Mouse (Mus musculus) testis, adult 2 months (tissue): Measurements from ENCODE around the gene Utp11. TPM values are rescaled to one million over a fixed set of nuclear protein-coding genes. Genes with fewer than 3 reads are reported as not detected.

Source experiments
- H3K27ac ChIP-seq: fragments of 200-500 bp; 2 replicates; pipeline ENCODE4 v1.5.1; 2012; ENCODE audit warnings: low read depth, low read length; ENCODE audit not compliant: control insufficient read depth, insufficient read depth
- H3K27me3 ChIP-seq: fragments of 200-500 bp; 2 replicates; pipeline ENCODE4 v1.6.1; 2012; ENCODE audit warnings: mild to moderate bottlenecking, low read length, moderate library complexity; ENCODE audit not compliant: control insufficient read depth, insufficient read depth
- H3K36me3 ChIP-seq: fragments of 200-500 bp; 2 replicates; pipeline ENCODE4 v1.6.1; 2012; ENCODE audit warnings: mild to moderate bottlenecking, low read length; ENCODE audit not compliant: control insufficient read depth, insufficient read depth
- H3K4me1 ChIP-seq: fragments of 200-500 bp; 2 replicates; pipeline ENCODE4 v1.6.1; 2012; ENCODE audit warnings: low read length; ENCODE audit not compliant: control insufficient read depth, insufficient read depth
- H3K4me3 ChIP-seq: fragments of 200-500 bp; 2 replicates; pipeline ENCODE4 v1.5.1; 2012; ENCODE audit warnings: low read depth, mild to moderate bottlenecking, low read length, moderate library complexity, mixed read lengths; ENCODE audit not compliant: control insufficient read depth
- CTCF ChIP-seq: fragments of 200-500 bp; IDR thresholded peaks from 2 replicates; pipeline ENCODE4 v1.5.1; 2012; ENCODE audit warnings: low read depth, mild to moderate bottlenecking, inconsistent platforms, low read length, moderate library complexity; ENCODE audit not compliant: control insufficient read depth, insufficient read depth, insufficient replicate concordance
- POLR2A ChIP-seq: fragments of 200-500 bp; IDR thresholded peaks from 2 replicates; pipeline ENCODE4 v1.6.1; 2012; ENCODE audit warnings: low read depth, mild to moderate bottlenecking, inconsistent platforms, low read length, moderate library complexity; ENCODE audit not compliant: control insufficient read depth
- polyA plus RNA-seq: library from polyadenylated mRNA; depleted of rRNA; stranded (reverse); fragments of >200 nt; gene quantifications from 2 replicates; pipeline ENCODE4 v1.2.3, GENCODE M21; 2012; rRNA removed

Utp11 gene
- polyA plus RNA-seq, 1 experiment = 4.8 TPM

DNA sequence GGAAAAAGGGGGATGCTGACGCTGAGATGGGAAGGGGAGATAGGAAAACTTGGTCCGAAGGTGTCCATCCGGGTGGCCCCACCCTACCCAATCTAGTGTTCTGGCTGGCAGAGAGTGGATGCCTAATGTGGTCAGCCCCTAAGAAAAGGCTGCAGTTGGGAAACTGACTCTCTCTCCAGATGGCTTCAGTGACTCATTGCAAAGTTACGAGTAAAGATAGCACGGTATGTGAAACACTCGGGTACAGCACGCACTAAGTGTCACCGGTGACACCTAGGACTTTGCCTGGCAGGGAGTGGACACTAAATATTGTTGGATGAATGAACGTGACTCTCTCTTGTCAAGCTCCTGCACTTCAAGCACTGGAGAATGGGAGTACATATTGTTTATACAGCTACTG lies 49.5 kb downstream of the Utp11 start:
- H3K4me3 ChIP-seq = no peak overlapping the region
- no peaks in the 10 kb centered on the region for H3K36me3 ChIP-seq
- no peak overlapping the region for H3K27ac ChIP-seq
- peaks cover 7% of the 10 kb centered on the region for H3K4me1 ChIP-seq
- TF ChIP-seq POLR2A = no peak
- TF ChIP-seq CTCF = no peak
- no peaks in the 10 kb centered on the region for H3K27me3 ChIP-seq

DNA sequence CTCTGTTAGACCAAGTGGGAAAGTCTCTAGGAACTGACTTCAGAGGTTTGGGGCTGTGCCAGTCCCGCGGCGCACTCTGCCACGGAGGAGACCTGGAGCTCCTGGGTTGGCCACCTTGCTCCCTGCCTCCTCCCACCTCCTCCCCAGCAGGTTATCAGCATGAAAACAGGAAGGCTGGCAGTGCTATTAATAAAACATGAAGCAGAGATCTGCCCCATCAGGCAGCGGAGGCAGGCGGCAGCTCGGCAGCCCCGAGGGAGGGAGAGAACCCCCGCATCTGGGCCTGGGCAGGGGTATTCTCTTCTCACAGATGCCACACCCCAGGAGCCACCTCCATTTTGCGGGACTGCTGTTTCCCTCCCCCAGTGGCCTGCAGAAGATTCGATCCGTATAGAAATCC lies 53.7 kb downstream of the Utp11 start:
- peaks cover 7% of the 10 kb centered on the region for H3K4me1 ChIP-seq
- no peak overlapping the region for H3K4me3 ChIP-seq
- no peak for TF ChIP-seq CTCF
- no peak for TF ChIP-seq POLR2A
- no peaks in the 10 kb centered on the region for H3K36me3 ChIP-seq
- H3K27ac ChIP-seq = no peak overlapping the region
- H3K27me3 ChIP-seq = no peaks in the 10 kb centered on the region

DNA sequence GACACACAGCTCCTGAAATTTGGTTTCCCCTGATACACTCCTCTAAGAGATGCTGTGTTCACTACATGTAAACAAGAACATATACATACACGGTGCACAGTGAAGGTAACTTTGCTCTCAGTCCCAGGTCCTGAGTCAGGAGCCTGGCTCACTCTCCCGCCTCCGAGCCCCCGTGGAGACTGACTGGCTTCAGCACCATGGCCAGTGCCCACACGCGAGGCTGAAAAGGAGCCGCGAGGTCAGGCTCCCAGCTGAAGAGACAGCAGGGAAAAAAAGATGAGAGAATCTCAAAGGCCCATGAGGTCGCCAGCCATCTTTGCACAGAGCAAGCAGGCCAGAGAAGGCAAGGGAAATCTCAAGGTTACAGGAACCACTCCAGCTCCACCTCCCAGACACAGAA lies 60.1 kb downstream of the Utp11 start:
- no peaks in the 10 kb centered on the region for H3K36me3 ChIP-seq
- TF ChIP-seq CTCF (no peak), POLR2A (no peak)
- no peaks in the 10 kb centered on the region for H3K27me3 ChIP-seq
- no peak overlapping the region for H3K27ac ChIP-seq
- H3K4me3 ChIP-seq = no peak overlapping the region
- no peaks in the 10 kb centered on the region for H3K4me1 ChIP-seq

GRCm38 (mm10) chr4:124632856-124633255 lies 60.5 kb downstream of the Utp11 start:
- Histone ChIP-seq H3K4me1 (no peaks in the 10 kb centered on the region), H3K27me3 (no peaks in the 10 kb centered on the region), H3K4me3 (no peak overlapping the region), H3K27ac (no peak overlapping the region), H3K36me3 (no peaks in the 10 kb centered on the region)
- TF ChIP-seq POLR2A (no peak), CTCF (no peak)

DNA sequence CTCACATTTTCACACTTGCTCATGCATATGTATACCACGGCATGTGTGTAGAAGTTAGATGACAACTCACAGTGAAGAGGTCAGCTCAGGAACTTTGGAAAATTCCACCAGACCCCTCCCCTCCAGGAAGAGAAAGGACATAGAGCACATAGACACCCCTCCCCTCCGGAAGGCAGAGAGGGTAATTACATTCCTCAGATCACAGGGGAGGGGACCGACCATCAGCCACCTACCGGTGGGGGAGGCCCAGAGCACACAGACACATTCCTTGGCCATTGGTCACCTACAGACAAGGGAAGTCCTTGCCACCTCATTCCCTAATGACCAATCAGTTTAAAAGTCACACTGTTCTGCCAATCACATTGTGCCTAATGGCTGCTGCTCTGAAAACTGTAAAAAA lies 61.9 kb downstream of the Utp11 start:
- no peaks in the 10 kb centered on the region for H3K4me1 ChIP-seq
- no peak overlapping the region for H3K4me3 ChIP-seq
- no peaks in the 10 kb centered on the region for H3K36me3 ChIP-seq
- H3K27ac ChIP-seq = no peak overlapping the region
- no peaks in the 10 kb centered on the region for H3K27me3 ChIP-seq
- TF ChIP-seq CTCF (no peak), POLR2A (no peak)

Other genes with a start within 250 kb of the Utp11 start
- not detected in 2 replicates for gene 3100002H09Rik, start 82.8 kb downstream of the Utp11 start, polyA plus RNA-seq
- 0.22 and 0.32 TPM in 2 replicates for gene Pou3f1, start 36.8 kb downstream of the Utp11 start, polyA plus RNA-seq
- gene Fhl3, start 7.1 kb upstream of the Utp11 start, polyA plus RNA-seq = 1.2 and 1.6 TPM in 2 replicates
- gene Sf3a3, start 21.2 kb upstream of the Utp11 start, polyA plus RNA-seq = 24.2 and 24.7 TPM in 2 replicates
- 19.3 and 26.9 TPM in 2 replicates for gene Inpp5b, start 48.2 kb upstream of the Utp11 start, polyA plus RNA-seq
- 61.0 and 64.0 TPM in 2 replicates for gene Mtf1, start 108.5 kb upstream of the Utp11 start, polyA plus RNA-seq
- 49.4 and 54.1 TPM in 2 replicates for gene Yrdc, start 157.1 kb upstream of the Utp11 start, polyA plus RNA-seq
- gene 1110065P20Rik, start 157.6 kb upstream of the Utp11 start, polyA plus RNA-seq = 195 and 219 TPM in 2 replicates
- gene Maneal, start 168.6 kb upstream of the Utp11 start, polyA plus RNA-seq = 0.23 and 0.32 TPM in 2 replicates
- gene Epha10, start 187.3 kb upstream of the Utp11 start, polyA plus RNA-seq = 7.2 and 9.3 TPM in 2 replicates
- 7.1 and 8.0 TPM in 2 replicates for gene 9930104L06Rik, start 243.4 kb upstream of the Utp11 start, polyA plus RNA-seq
- gene Cdca8, start 245.7 kb upstream of the Utp11 start, polyA plus RNA-seq = 45.5 and 47.0 TPM in 2 replicates